Mouse (Mus musculus) heart, adult 2 months (tissue): Measurements from ENCODE around the gene Adamts13. TPM values are rescaled to one million over a fixed set of nuclear protein-coding genes. Genes with fewer than 3 reads are reported as not detected.
A peak's percentile ranks its signal among the peaks of the same experiment; 100 is the strongest.

Experiments used
- DNase-seq, 2 experiments: peaks; one replicate each; pipeline ENCODE4 v3.0.0; 2021
- H3K27ac ChIP-seq: fragments of 200-600 bp; 2 replicates; pipeline ENCODE4 v1.8.1; 2022
- H3K27me3 ChIP-seq: fragments of 200-500 bp; 2 replicates; pipeline ENCODE4 v1.6.1; 2012; ENCODE audit warnings: mild to moderate bottlenecking, low read length, inconsistent platforms, mixed read lengths; ENCODE audit not compliant: control insufficient read depth, insufficient read depth
- H3K36me3 ChIP-seq: fragments of 200-500 bp; 2 replicates; pipeline ENCODE4 v1.6.1; 2012; ENCODE audit warnings: low read length, inconsistent platforms; ENCODE audit not compliant: control insufficient read depth, insufficient read depth
- H3K4me1 ChIP-seq: fragments of 200-500 bp; 2 replicates; pipeline ENCODE4 v1.6.1; 2011; ENCODE audit warnings: low read length; ENCODE audit not compliant: control insufficient read depth, insufficient read depth
- H3K4me3 ChIP-seq: fragments of 200-600 bp; 2 replicates; pipeline ENCODE4 v1.8.1; 2022
- H3K79me2 ChIP-seq: fragments of 200-500 bp; replicated peaks from 2 replicates; pipeline ENCODE4 v1.6.1; 2012; ENCODE audit warnings: mild to moderate bottlenecking, inconsistent platforms, low read length, moderate library complexity, mixed read lengths; ENCODE audit not compliant: control insufficient read depth, insufficient read depth
- H3K9ac ChIP-seq: fragments of 200-500 bp; 2 replicates; pipeline ENCODE4 v1.6.1; 2012; ENCODE audit warnings: low read depth, mild to moderate bottlenecking, control low read depth, inconsistent platforms, low read length, mixed read lengths
- CTCF ChIP-seq: fragments of 200-600 bp; IDR thresholded peaks from 2 replicates; pipeline ENCODE4 v1.8.1; 2022; ENCODE audit warnings: antibody characterized with exemption, mild to moderate bottlenecking, moderate library complexity
- EP300 ChIP-seq: fragments of 200-500 bp; IDR thresholded peaks from 2 replicates; pipeline ENCODE4 v1.6.1; 2011; ENCODE audit warnings: low read depth, low read length, control low read depth; ENCODE audit not compliant: insufficient read depth
- POLR2A ChIP-seq: fragments of 200-500 bp; IDR thresholded peaks from 2 replicates; pipeline ENCODE4 v1.6.1; 2011; ENCODE audit warnings: mild to moderate bottlenecking, low read depth, low read length, control low read depth; ENCODE audit not compliant: insufficient read depth
- WGBS: fragments of 180-500 bp; shearing (Covaris S2); methylation state at CpG from one replicate; pipeline ENCODE4 v1.1.7; 2018; 5-methylcytosine and 5-hydroxymethylcytosine counted together
- intact Hi-C: fragments of 180-260 bp; cut with DNase I; formaldehyde crosslinking; loops from one replicate; pipeline ENCODE4 v1.15.1; 2025
- polyA plus RNA-seq: library from polyadenylated mRNA; depleted of rRNA; stranded (reverse); fragments of >200 nt; gene quantifications from 2 replicates; pipeline ENCODE4 v1.2.3, GENCODE M21; 2012
- total RNA-seq, 2 experiments: library from RNA; stranded (reverse); gene quantifications; 2 replicates each; pipeline ENCODE4 v1.2.3; 2021

Gene Adamts13
- total and polyA plus RNA-seq, 3 experiments = not detected

- no peak overlapping the region for H3K27ac ChIP-seq
- no peak for DNase-seq
Observed at GRCm38 (mm10) chr2:27042131-27042844, 69.1 kb downstream of the Adamts13 start.

GRCm38 (mm10) chr2:27043461-27043860 is 70.2 kb downstream of the Adamts13 start:
- DNase-seq = peak; percentile 85 to 88
- Histone ChIP-seq H3K79me2 (no peaks in the 10 kb centered on the region), H3K27me3 (no peaks in the 10 kb centered on the region), H3K4me1 (peaks cover 16% of the 10 kb centered on the region), H3K4me3 (no peak overlapping the region), H3K9ac (no peak overlapping the region), H3K36me3 (no peaks in the 10 kb centered on the region), H3K27ac (no peak overlapping the region)
- 22% methylated on average over 3 of the region's 3 CpGs for WGBS
- TF ChIP-seq POLR2A (no peak), EP300 (peak; percentile 80), CTCF (peak; percentile 88)
- intact Hi-C loops = loop anchor here (1.0 to 2.0 kb wide), 2 partner anchors 79 to 194 kb away; no protein-coding TSS in a partner anchor

More at GRCm38 (mm10) chr2:27042131-27042844, 69.1 kb downstream of the Adamts13 start:
- peaks cover 16% of the 10 kb centered on the region for H3K4me1 ChIP-seq
- H3K27me3 ChIP-seq = no peaks in the 10 kb centered on the region
- no peak overlapping the region for H3K9ac ChIP-seq
- no peaks in the 10 kb centered on the region for H3K79me2 ChIP-seq
- H3K4me3 ChIP-seq = no peak overlapping the region
- H3K36me3 ChIP-seq = no peaks in the 10 kb centered on the region
- WGBS = 56% methylated on average over 8 of the region's 8 CpGs
- intact Hi-C loops = loop anchor here (2.0 kb wide), 1 partner anchor 81 kb away; no protein-coding TSS in a partner anchor
- TF ChIP-seq CTCF (no peak), POLR2A (no peak), EP300 (no peak)

- no peaks in the 10 kb centered on the region for H3K79me2 ChIP-seq
- no peak for TF ChIP-seq POLR2A
- TF ChIP-seq CTCF = no peak
- no peak for TF ChIP-seq EP300
- H3K27me3 ChIP-seq = no peaks in the 10 kb centered on the region
- no peak overlapping the region for H3K27ac ChIP-seq
- no peak overlapping the region for H3K4me3 ChIP-seq
- no peak overlapping the region for H3K9ac ChIP-seq
- peak; percentile 60 to 67 for DNase-seq
- peaks cover 16% of the 10 kb centered on the region for H3K4me1 ChIP-seq
- intact Hi-C loops = no loop called here
- H3K36me3 ChIP-seq = no peaks in the 10 kb centered on the region
- 60% methylated on average over 4 of the region's 4 CpGs for WGBS
Observed at GRCm38 (mm10) chr2:27044166-27044565, 71.0 kb downstream of the Adamts13 start.

GRCm38 (mm10) chr2:27044641-27045040 is 71.4 kb downstream of the Adamts13 start:
- H3K27me3 ChIP-seq = no peaks in the 10 kb centered on the region
- peak in 1 of 2 experiments; percentile 28 for DNase-seq

GRCm38 (mm10) chr2:27045979-27046770 is 73.0 kb downstream of the Adamts13 start:
- H3K79me2 ChIP-seq = no peaks in the 10 kb centered on the region
- no peaks in the 10 kb centered on the region for H3K36me3 ChIP-seq
- H3K4me3 ChIP-seq = no peak overlapping the region
- peak; percentile 85 to 88 for DNase-seq
- no peak overlapping the region for H3K9ac ChIP-seq
- peak overlapping the region; percentile 26; the same call in 1 of the 2 replicates for H3K27ac ChIP-seq
- peaks cover 15% of the 10 kb centered on the region for H3K4me1 ChIP-seq
- 49% methylated on average over 8 of the region's 8 CpGs for WGBS
- no peaks in the 10 kb centered on the region for H3K27me3 ChIP-seq
- peak; percentile 36; the same call in 1 of the 2 replicates for TF ChIP-seq POLR2A
- no peak for TF ChIP-seq CTCF
- peak; percentile 94 for TF ChIP-seq EP300
- intact Hi-C loops = no loop called here

More at GRCm38 (mm10) chr2:27044641-27045040, 71.4 kb downstream of the Adamts13 start:
- Histone ChIP-seq H3K4me1 (peaks cover 16% of the 10 kb centered on the region), H3K36me3 (no peaks in the 10 kb centered on the region), H3K4me3 (no peak overlapping the region), H3K9ac (no peak overlapping the region), H3K79me2 (no peaks in the 10 kb centered on the region), H3K27ac (no peak overlapping the region)
- TF ChIP-seq CTCF (no peak), EP300 (no peak), POLR2A (no peak)
- 48% methylated on average over 3 of the region's 3 CpGs for WGBS
- intact Hi-C loops = no loop called here

- no peak for DNase-seq
- TF ChIP-seq EP300 (no peak), POLR2A (no peak), CTCF (no peak)
- 76% methylated on average over 6 of the region's 6 CpGs for WGBS
- Histone ChIP-seq H3K27me3 (no peaks in the 10 kb centered on the region), H3K27ac (no peak overlapping the region), H3K9ac (no peak overlapping the region), H3K36me3 (no peaks in the 10 kb centered on the region), H3K4me1 (peaks cover 14% of the 10 kb centered on the region), H3K79me2 (no peaks in the 10 kb centered on the region), H3K4me3 (no peak overlapping the region)
- intact Hi-C loops = no loop called here
Observed at GRCm38 (mm10) chr2:27049408-27049807, 76.2 kb downstream of the Adamts13 start.
